Mouse (Mus musculus) layer of hippocampus, adult 11-12 months (tissue): ENCODE data around the gene Dph1.

ENCODE experiments used
- DNase-seq: peaks from one replicate; pipeline ENCODE4 v3.0.0; 2022; ENCODE audit warnings: low spot score

Dph1 gene

GRCm38 (mm10) chr11:75134485-75135068 is 56.5 kb downstream of the Dph1 start:
- DNase-seq = no peak

- DNase-seq = no peak
Observed at GRCm38 (mm10) chr11:75133951-75134350, 57.1 kb downstream of the Dph1 start.

GRCm38 (mm10) chr11:75133391-75133790 is 57.6 kb downstream of the Dph1 start:
- no peak for DNase-seq

GRCm38 (mm10) chr11:75132278-75132677 is 58.8 kb downstream of the Dph1 start:
- peak; percentile 66 for DNase-seq

- DNase-seq = no peak
Observed at GRCm38 (mm10) chr11:75131300-75131699, 59.7 kb downstream of the Dph1 start.

- DNase-seq = no peak
Observed at GRCm38 (mm10) chr11:75129481-75129880, 61.6 kb downstream of the Dph1 start.
